Mouse (Mus musculus): Measurements from ENCODE around the gene Rab8a. TPM values are rescaled to one million over a fixed set of nuclear protein-coding genes. Genes with fewer than 3 reads are reported as not detected.

Rab8a gene
- polyA plus RNA-seq, 1 experiment from 2014 or later = 84.0 TPM

DNA sequence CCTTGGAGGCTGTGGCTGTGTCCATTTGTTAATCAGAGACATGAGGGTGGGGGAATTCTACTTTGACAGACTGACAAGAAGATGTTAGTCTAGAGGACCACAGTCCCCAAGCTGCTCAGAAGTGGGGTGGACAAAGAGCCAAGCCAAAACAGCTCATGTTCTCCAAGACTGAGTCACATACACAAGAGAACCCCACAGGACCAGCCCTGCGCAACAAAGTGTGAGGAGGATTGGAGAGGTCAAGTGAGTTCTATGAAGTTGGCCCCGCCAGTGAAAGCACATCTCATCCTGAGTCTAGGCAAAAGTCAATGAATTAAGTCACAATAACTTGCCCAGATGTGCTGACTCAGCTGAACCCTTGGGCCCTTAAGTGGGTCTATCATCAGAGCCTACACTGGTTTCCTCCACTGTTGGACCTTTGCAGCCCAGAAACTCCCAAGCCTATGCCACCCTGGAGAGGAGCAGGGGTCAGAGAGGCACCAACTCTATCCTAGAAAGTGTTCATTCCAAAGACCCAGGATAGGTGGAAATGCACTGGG, 26.9 kb downstream of the Rab8a start:
- H3K4me3 ChIP-seq (ENCODE audit: low read depth, low read length) = no peak overlapping the region
- ATAC-seq (ENCODE audit: low FRiP score, low TSS enrichment) = no peak
- H3K9me3 ChIP-seq (ENCODE audit: control insufficient read depth, low read length) = no peaks in the 10 kb centered on the region
- no peak overlapping the region for H3K9ac ChIP-seq (ENCODE audit: low read length)
- no peak for DNase-seq (ENCODE audit: low spot score)
- 94% methylated on average over 2 of the region's 2 CpGs for WGBS
- no peaks in the 10 kb centered on the region for H3K27me3 ChIP-seq (ENCODE audit: control insufficient read depth, insufficient read depth, low read length)
- H3K4me1 ChIP-seq (replicated peaks; ENCODE audit: control insufficient read depth, insufficient read depth) = no peaks in the 10 kb centered on the region
- no peak for TF ChIP-seq EP300 (optimal IDR thresholded peaks at IDR 0.05)
- TF ChIP-seq CTCF (IDR thresholded peaks at IDR 0.05; ENCODE audit: low read depth) = no peak
- H3K4me2 ChIP-seq (replicated peaks; ENCODE audit: low read depth) = no peak overlapping the region
- no peaks in the 10 kb centered on the region for H3K36me3 ChIP-seq (ENCODE audit: control insufficient read depth, insufficient read depth, low read length)
- H3K27ac ChIP-seq (replicated peaks) = no peak overlapping the region

- DNase-seq (ENCODE audit: low spot score) = peak; percentile 85
- Histone ChIP-seq H3K4me3 (ENCODE audit: low read depth, low read length) (peak within 1 kb of the TSS; percentile 10; the same call in 1 of the 2 replicates), H3K9me3 (ENCODE audit: control insufficient read depth, low read length) (no peaks in the 10 kb centered on the region), H3K27me3 (ENCODE audit: control insufficient read depth, insufficient read depth, low read length) (no peaks in the 10 kb centered on the region), H3K27ac (replicated peaks) (peak within 1 kb of the TSS; percentile 86), H3K36me3 (ENCODE audit: control insufficient read depth, insufficient read depth, low read length) (no peaks in the 10 kb centered on the region), H3K4me2 (replicated peaks; ENCODE audit: low read depth) (no peak within 1 kb of the TSS; the same call in 1 of the 2 replicates), H3K4me1 (replicated peaks; ENCODE audit: control insufficient read depth, insufficient read depth) (no peaks in the 10 kb centered on the region), H3K9ac (ENCODE audit: low read length) (peak within 1 kb of the TSS; percentile 27; the same call in 1 of the 2 replicates)
- TF ChIP-seq EP300 (optimal IDR thresholded peaks at IDR 0.05) = no peak
- peak; percentile 59 for TF ChIP-seq CTCF (IDR thresholded peaks at IDR 0.05; ENCODE audit: low read depth)
- 50% methylated on average over 12 of the region's 12 CpGs for WGBS
- ATAC-seq (ENCODE audit: low FRiP score, low TSS enrichment) = peak; percentile 91
Observed at GRCm38 (mm10) chr8:72189417-72190214, 28.6 kb downstream of the Rab8a start, which contains the start of gene Hsh2d. Hsh2d (plus strand) TSS chr8:72189638.

- Histone ChIP-seq H3K4me1 (replicated peaks; ENCODE audit: control insufficient read depth, insufficient read depth) (no peaks in the 10 kb centered on the region), H3K9ac (ENCODE audit: low read length) (0 out of 2 replicates have a peak overlapping the region, but pooled peaks have one; percentile 27), H3K27ac (replicated peaks) (peak overlapping the region; percentile 86), H3K36me3 (ENCODE audit: control insufficient read depth, insufficient read depth, low read length) (no peaks in the 10 kb centered on the region), H3K9me3 (ENCODE audit: control insufficient read depth, low read length) (no peaks in the 10 kb centered on the region), H3K4me2 (replicated peaks; ENCODE audit: low read depth) (no peak overlapping the region), H3K4me3 (ENCODE audit: low read depth, low read length) (0 out of 2 replicates have a peak overlapping the region, but pooled peaks have one; percentile 10), H3K27me3 (ENCODE audit: control insufficient read depth, insufficient read depth, low read length) (no peaks in the 10 kb centered on the region)
- WGBS = 47% methylated on average over 2 of the region's 2 CpGs
- DNase-seq (ENCODE audit: low spot score) (no peak), ATAC-seq (ENCODE audit: low FRiP score, low TSS enrichment) (0 out of 2 replicates have a peak, but pooled peaks have one; percentile 8)
- TF ChIP-seq CTCF (IDR thresholded peaks at IDR 0.05; ENCODE audit: low read depth) = no peak
- no peak for TF ChIP-seq EP300 (optimal IDR thresholded peaks at IDR 0.05)
Observed at GRCm38 (mm10) chr8:72190215-72190539, 29.2 kb downstream of the Rab8a start.

DNA sequence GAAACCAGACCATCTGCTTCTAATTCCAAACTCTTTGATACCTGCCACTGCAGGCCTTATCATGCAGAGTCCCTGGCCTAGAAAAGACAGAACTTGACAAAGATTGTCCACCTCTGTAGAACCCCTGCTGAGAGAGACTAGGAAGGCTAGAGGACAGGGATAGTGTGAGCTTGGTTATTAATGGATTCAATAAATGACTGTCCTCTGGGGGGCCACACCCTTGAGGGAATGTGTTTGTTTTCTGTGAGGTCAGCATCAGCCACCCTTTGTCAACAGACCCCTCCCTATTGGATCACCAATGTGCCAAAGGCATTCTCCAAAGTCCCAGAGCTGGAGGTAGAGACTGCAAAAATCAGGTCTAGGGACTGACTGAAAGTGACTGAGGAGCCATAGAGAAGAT, 31.1 kb downstream of the Rab8a start:
- Histone ChIP-seq H3K9me3 (ENCODE audit: control insufficient read depth, low read length) (no peaks in the 10 kb centered on the region), H3K27ac (replicated peaks) (no peak overlapping the region; the same call in 1 of the 2 replicates), H3K36me3 (ENCODE audit: control insufficient read depth, insufficient read depth, low read length) (no peaks in the 10 kb centered on the region), H3K4me3 (ENCODE audit: low read depth, low read length) (no peak overlapping the region), H3K9ac (ENCODE audit: low read length) (no peak overlapping the region), H3K4me2 (replicated peaks; ENCODE audit: low read depth) (no peak overlapping the region), H3K4me1 (replicated peaks; ENCODE audit: control insufficient read depth, insufficient read depth) (no peaks in the 10 kb centered on the region), H3K27me3 (ENCODE audit: control insufficient read depth, insufficient read depth, low read length) (no peaks in the 10 kb centered on the region)
- DNase-seq (ENCODE audit: low spot score) = peak; percentile 59
- peak; percentile 72 for ATAC-seq (ENCODE audit: low FRiP score, low TSS enrichment)
- TF ChIP-seq CTCF (IDR thresholded peaks at IDR 0.05; ENCODE audit: low read depth) (no peak), EP300 (optimal IDR thresholded peaks at IDR 0.05) (no peak)

GRCm38 (mm10) chr8:72197997-72198396, 37.0 kb downstream of the Rab8a start:
- no peaks in the 10 kb centered on the region for H3K36me3 ChIP-seq (ENCODE audit: control insufficient read depth, insufficient read depth, low read length)
- DNase-seq (ENCODE audit: low spot score) (no peak), ATAC-seq (ENCODE audit: low FRiP score, low TSS enrichment) (no peak)
- no peak overlapping the region for H3K4me3 ChIP-seq (ENCODE audit: low read depth, low read length)
- H3K27me3 ChIP-seq (ENCODE audit: control insufficient read depth, insufficient read depth, low read length) = no peaks in the 10 kb centered on the region
- H3K9me3 ChIP-seq (ENCODE audit: control insufficient read depth, low read length) = 0 out of 2 replicates have a peak, but pooled peaks cover 6% of the 10 kb centered on the region
- H3K9ac ChIP-seq (ENCODE audit: low read length) = no peak overlapping the region
- no peaks in the 10 kb centered on the region for H3K4me1 ChIP-seq (replicated peaks; ENCODE audit: control insufficient read depth, insufficient read depth)
- 56% methylated on average over 8 of the region's 8 CpGs for WGBS
- H3K4me2 ChIP-seq (replicated peaks; ENCODE audit: low read depth) = no peak overlapping the region
- H3K27ac ChIP-seq (replicated peaks) = no peak overlapping the region
- TF ChIP-seq CTCF (IDR thresholded peaks at IDR 0.05; ENCODE audit: low read depth) (no peak), EP300 (optimal IDR thresholded peaks at IDR 0.05) (no peak)

DNA sequence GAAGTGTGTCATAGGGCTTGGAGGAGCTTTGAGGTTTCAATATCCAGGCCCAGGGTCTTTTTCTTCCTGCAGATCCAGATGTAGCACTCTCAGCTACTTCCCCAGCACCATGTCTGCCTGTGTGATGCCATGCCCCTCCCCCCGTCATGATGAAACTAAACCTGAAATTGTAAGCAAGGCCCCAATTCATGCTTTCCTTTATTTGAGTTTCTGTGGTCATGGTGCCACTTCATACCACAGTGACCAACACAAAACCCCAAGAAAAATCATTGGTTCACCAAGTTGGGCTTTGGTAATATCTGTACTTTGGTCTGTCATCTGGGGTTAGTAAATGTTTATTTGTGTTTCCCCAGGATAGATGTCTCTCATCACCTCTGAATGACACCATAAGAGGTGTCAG, 47.6 kb downstream of the Rab8a start:
- DNase-seq (ENCODE audit: low spot score) (no peak), ATAC-seq (ENCODE audit: low FRiP score, low TSS enrichment) (no peak)
- Histone ChIP-seq H3K27me3 (ENCODE audit: control insufficient read depth, insufficient read depth, low read length) (no peaks in the 10 kb centered on the region), H3K4me3 (ENCODE audit: low read depth, low read length) (no peak overlapping the region), H3K27ac (replicated peaks) (no peak overlapping the region), H3K36me3 (ENCODE audit: control insufficient read depth, insufficient read depth, low read length) (no peaks in the 10 kb centered on the region), H3K4me2 (replicated peaks; ENCODE audit: low read depth) (no peak overlapping the region), H3K9me3 (ENCODE audit: control insufficient read depth, low read length) (no peaks in the 10 kb centered on the region), H3K9ac (ENCODE audit: low read length) (no peak overlapping the region), H3K4me1 (replicated peaks; ENCODE audit: control insufficient read depth, insufficient read depth) (no peaks in the 10 kb centered on the region)
- TF ChIP-seq EP300 (optimal IDR thresholded peaks at IDR 0.05) = no peak
- TF ChIP-seq CTCF (IDR thresholded peaks at IDR 0.05; ENCODE audit: low read depth) = no peak
- WGBS = 67% methylated on average over 1 of the region's 1 CpGs
